Comparison of ENCODE assay signal across 8 mouse cellular contexts in genomic region chr16:32608344-32608711, GRCm38 (mm10). TPM values are rescaled to one million over a fixed set of nuclear protein-coding genes. Genes with fewer than 3 reads are reported as not detected.
DNase-seq lines count a peak whose midpoint lies in the region; ATAC-seq and TF ChIP-seq lines count a peak whose summit lies in the region.

No protein-coding gene starts in this region.

- TF ChIP-seq CTCF in lung, postnatal 0 days (IDR thresholded peaks at IDR 0.05), result no peak
- TF ChIP-seq CTCF in small intestine, adult 2 months (IDR thresholded peaks at IDR 0.05; ENCODE audit: extremely low read depth, insufficient read length, insufficient replicate concordance, low read depth, low read length), result no peak

- H3K9me3 ChIP-seq in lung, postnatal 0 days (ENCODE audit: low read length), result no peaks in the 10 kb centered on the region
- H3K9me3 ChIP-seq in forebrain, embryonic 10.5 days, result no peaks in the 10 kb centered on the region
- no peaks in the 10 kb centered on the region for H3K9me3 ChIP-seq in limb, embryonic 11.5 days (ENCODE audit: control insufficient read depth, low read length)

- no peak for TF ChIP-seq EP300 in lung, postnatal 0 days (IDR thresholded peaks at IDR 0.05)

- peak overlapping the region; percentile 66 for H3K4me3 ChIP-seq in lung, postnatal 0 days (ENCODE audit: low read depth, low read length)
- H3K4me3 ChIP-seq in forebrain, embryonic 10.5 days, result peak overlapping the region; percentile 88
- H3K4me3 ChIP-seq in limb, embryonic 11.5 days (ENCODE audit: low read depth, low read length), result peak overlapping the region; percentile 87
- H3K4me3 ChIP-seq in small intestine, adult 2 months (ENCODE audit: low read depth, low read length), result peak overlapping the region; percentile 93

- H3K9ac ChIP-seq in lung, postnatal 0 days (replicated peaks; ENCODE audit: low read depth), result no peak overlapping the region
- H3K9ac ChIP-seq in limb, embryonic 11.5 days (ENCODE audit: low read length), result no peak overlapping the region

- H3K27ac ChIP-seq in lung, postnatal 0 days (ENCODE audit: low read length), result 0 out of 2 replicates have a peak overlapping the region, but pooled peaks have one; percentile 6
- H3K27ac ChIP-seq in forebrain, embryonic 10.5 days, result peak overlapping the region; percentile 98
- no peak overlapping the region for H3K27ac ChIP-seq in limb, embryonic 11.5 days (replicated peaks; ENCODE audit: low read depth, low read length)
- H3K27ac ChIP-seq in small intestine, adult 2 months (ENCODE audit: insufficient read depth, low read depth, low read length), result peak overlapping the region; percentile 84

- peak overlapping the region; percentile 84 for H3K4me2 ChIP-seq in lung, postnatal 0 days (replicated peaks; ENCODE audit: low read depth, low read length)
- peak overlapping the region; percentile 76 for H3K4me2 ChIP-seq in limb, embryonic 11.5 days (ENCODE audit: low read depth, severe bottlenecking)

- DNase-seq in lung, postnatal 0 days (ENCODE audit: low spot score), result no peak
- DNase-seq in lung, postnatal 36 days, result no peak
- DNase-seq in forebrain, embryonic 10.5 days (ENCODE audit: extremely low spot score, low spot score), result no peak
- DNase-seq in limb, embryonic 11.5 days (ENCODE audit: low spot score), result no peak
- DNase-seq in urinary bladder, adult 2 months (ENCODE audit: low spot score), result no peak
- no peak for DNase-seq in gastrocnemius, adult 18-20 months (ENCODE audit: low spot score)

- TF ChIP-seq POLR2A in small intestine, adult 2 months (IDR thresholded peaks at IDR 0.05; ENCODE audit: low read depth, low read length), result no peak

- no peak for ATAC-seq in lung, postnatal 0 days
- no peak for ATAC-seq in limb, embryonic 11.5 days (ENCODE audit: insufficient number of reproducible peaks, low FRiP score, low TSS enrichment, low read depth)
- no peak for ATAC-seq in granulocyte monocyte progenitor cell, adult 5-6 weeks (replicated peaks; ENCODE audit: poor library complexity, severe bottlenecking)

- no peaks in the 10 kb centered on the region for H3K27me3 ChIP-seq in lung, postnatal 0 days (replicated peaks; ENCODE audit: insufficient read depth, low read length)
- peaks cover 14% of the 10 kb centered on the region for H3K27me3 ChIP-seq in forebrain, embryonic 10.5 days (ENCODE audit: poor library complexity, severe bottlenecking)
- no peaks in the 10 kb centered on the region for H3K27me3 ChIP-seq in limb, embryonic 11.5 days (ENCODE audit: control insufficient read depth, insufficient read depth, low read length)
- no peaks in the 10 kb centered on the region for H3K27me3 ChIP-seq in small intestine, adult 2 months (ENCODE audit: control insufficient read depth, insufficient read depth, low read length)

- peaks cover 5% of the 10 kb centered on the region; the same call in 1 of the 2 replicates for H3K4me1 ChIP-seq in lung, postnatal 0 days (ENCODE audit: insufficient read depth, low read depth, low read length)
- H3K4me1 ChIP-seq in forebrain, embryonic 10.5 days, result peaks cover 33% of the 10 kb centered on the region
- H3K4me1 ChIP-seq in limb, embryonic 11.5 days (ENCODE audit: control insufficient read depth, insufficient read depth, low read length), result peaks cover 5% of the 10 kb centered on the region; the same call in 1 of the 2 replicates
- H3K4me1 ChIP-seq in small intestine, adult 2 months (ENCODE audit: control insufficient read depth, insufficient read depth, insufficient read length, low read length), result no peaks in the 10 kb centered on the region

- 6% methylated on average over 8 of the region's 8 CpGs for WGBS in lung, postnatal 0 days
- WGBS in forebrain, embryonic 10.5 days, result 14% methylated on average over 8 of the region's 8 CpGs
- WGBS in limb, embryonic 11.5 days, result 8% methylated on average over 8 of the region's 8 CpGs
- WGBS in small intestine, adult 2 months, result 3% methylated on average over 8 of the region's 8 CpGs

- no peaks in the 10 kb centered on the region for H3K36me3 ChIP-seq in lung, postnatal 0 days (ENCODE audit: insufficient read depth, low read length)
- peaks cover 10% of the 10 kb centered on the region for H3K36me3 ChIP-seq in forebrain, embryonic 10.5 days (replicated peaks)
- no peaks in the 10 kb centered on the region for H3K36me3 ChIP-seq in limb, embryonic 11.5 days (ENCODE audit: control insufficient read depth, insufficient read depth, low read length)
- H3K36me3 ChIP-seq in small intestine, adult 2 months (ENCODE audit: control insufficient read depth, insufficient read depth, low read length), result no peaks in the 10 kb centered on the region

RNA-seq across cellular contexts. Expression of gene Tfrc, which starts 0.4 kb away (rescaled TPM):
- 14.6 and 16.0 TPM in 2 replicates for polyA plus RNA-seq in lung, postnatal 0 days (2015; fragmentation: Nextera tagmentation; extraction: Ambion mirVana)
- polyA plus RNA-seq in forebrain, embryonic 10.5 days (2016; fragmentation: Nextera tagmentation; extraction: Ambion mirVana), result 71.3 and 72.0 TPM in 2 replicates
- polyA plus RNA-seq in limb, embryonic 11.5 days (2014; fragmentation: Nextera tagmentation; extraction: Ambion mirVana), result 52.5 and 53.7 TPM in 2 replicates
- 1.9 and 3.0 TPM in 2 replicates for polyA plus RNA-seq in small intestine, adult 2 months (2012; rRNA removed)
- 65.6 and 67.9 TPM in 2 replicates for total RNA-seq in granulocyte monocyte progenitor cell, adult 5-6 weeks (2014; fragmentation: Nextera tagmentation)
- 105 and 142 TPM in 2 replicates for total RNA-seq in granulocyte monocyte progenitor cell, adult 5-6 weeks (2017)
- polyA plus RNA-seq in urinary bladder, adult 2 months (2012; rRNA removed), result 14.1 and 17.7 TPM in 2 replicates
- 10 to 100 TPM; 51.9 to 58.7 TPM for total RNA-seq in gastrocnemius, adult 18-20 months (2021)

RNA-seq across cellular contexts. Expression of gene Tnk2, which starts 35.3 kb away (rescaled TPM):
- 19.8 and 22.4 TPM in 2 replicates for polyA plus RNA-seq in lung, postnatal 0 days (2015; fragmentation: Nextera tagmentation; extraction: Ambion mirVana)
- polyA plus RNA-seq in forebrain, embryonic 10.5 days (2016; fragmentation: Nextera tagmentation; extraction: Ambion mirVana), result 10.1 and 11.0 TPM in 2 replicates
- 8.9 and 9.2 TPM in 2 replicates for polyA plus RNA-seq in limb, embryonic 11.5 days (2014; fragmentation: Nextera tagmentation; extraction: Ambion mirVana)
- 57.5 and 97.6 TPM in 2 replicates for polyA plus RNA-seq in small intestine, adult 2 months (2012; rRNA removed)
- 11.0 and 12.9 TPM in 2 replicates for total RNA-seq in granulocyte monocyte progenitor cell, adult 5-6 weeks (2014; fragmentation: Nextera tagmentation)
- total RNA-seq in granulocyte monocyte progenitor cell, adult 5-6 weeks (2017), result 8.8 and 14.8 TPM in 2 replicates
- polyA plus RNA-seq in urinary bladder, adult 2 months (2012; rRNA removed), result 106 and 114 TPM in 2 replicates
- total RNA-seq in gastrocnemius, adult 18-20 months (2021), result 10 to 100 TPM; 44.9 to 46.5 TPM
